Mouse (Mus musculus) forebrain, embryonic 14.5 days (tissue): ENCODE measurements at regions not wholly inside any gene's neighbourhood (a gene's known extent, or its start where the extent isn't known, plus 50 kb on each side); places are given as distances from the start of the nearest gene placed in this dataset.

Experiments used
- ATAC-seq: fragments of 200-750 bp; cut with Nextera tagmentation; 2 replicates; pipeline ENCODE4 v1.8.0; 2017; ENCODE audit warnings: mild to moderate bottlenecking, moderate library complexity
- DNase-seq: peaks from one replicate; pipeline ENCODE4 v3.0.0-alpha.2; 2015; ENCODE audit warnings: low spot score
- H3K27ac ChIP-seq: fragments of 300-500 bp; sonication (generic); 2 replicates; pipeline ENCODE4 v1.5.1; 2014; ENCODE audit warnings: low read depth, mild to moderate bottlenecking, control low read depth, low read length, moderate library complexity
- H3K27me3 ChIP-seq: fragments of 300-500 bp; sonication (generic); replicated peaks from 2 replicates; pipeline ENCODE4 v1.6.1; 2014; ENCODE audit warnings: low read length, control low read depth, mixed read lengths; ENCODE audit not compliant: control insufficient read depth, insufficient read depth
- H3K36me3 ChIP-seq: fragments of 300-500 bp; sonication (generic); 2 replicates; pipeline ENCODE4 v1.6.1; 2014; ENCODE audit warnings: low read length, control low read depth; ENCODE audit not compliant: control insufficient read depth, insufficient read depth
- H3K4me1 ChIP-seq: fragments of 300-500 bp; sonication (generic); 2 replicates; pipeline ENCODE4 v1.6.1; 2014; ENCODE audit warnings: antibody characterized with exemption, low read length, control low read depth; ENCODE audit not compliant: control insufficient read depth, insufficient read depth
- H3K4me2 ChIP-seq: fragments of 300-500 bp; sonication (generic); 2 replicates; pipeline ENCODE4 v1.6.1; 2014; ENCODE audit warnings: mild to moderate bottlenecking, control low read depth, low read length
- H3K4me3 ChIP-seq: fragments of 300-500 bp; sonication (generic); 2 replicates; pipeline ENCODE4 v1.5.1; 2014; ENCODE audit warnings: low read depth, low read length, control low read depth
- H3K9ac ChIP-seq: fragments of 300-500 bp; sonication (generic); 2 replicates; pipeline ENCODE4 v1.6.1; 2014; ENCODE audit warnings: mild to moderate bottlenecking, low read length, control low read depth, moderate library complexity
- H3K9me3 ChIP-seq: fragments of 300-500 bp; sonication (generic); replicated peaks from 2 replicates; pipeline ENCODE4 v1.6.1; 2016; ENCODE audit warnings: low read length, control low read depth, mixed read lengths; ENCODE audit not compliant: control insufficient read depth
- WGBS: fragments of 180-500 bp; shearing (Covaris S2); extraction: QIAGEN DNeasy Blood & Tissue Kit; methylation state at CpG from one replicate; pipeline ENCODE4 v1.1.7; 2014; 5-methylcytosine and 5-hydroxymethylcytosine counted together

DNA sequence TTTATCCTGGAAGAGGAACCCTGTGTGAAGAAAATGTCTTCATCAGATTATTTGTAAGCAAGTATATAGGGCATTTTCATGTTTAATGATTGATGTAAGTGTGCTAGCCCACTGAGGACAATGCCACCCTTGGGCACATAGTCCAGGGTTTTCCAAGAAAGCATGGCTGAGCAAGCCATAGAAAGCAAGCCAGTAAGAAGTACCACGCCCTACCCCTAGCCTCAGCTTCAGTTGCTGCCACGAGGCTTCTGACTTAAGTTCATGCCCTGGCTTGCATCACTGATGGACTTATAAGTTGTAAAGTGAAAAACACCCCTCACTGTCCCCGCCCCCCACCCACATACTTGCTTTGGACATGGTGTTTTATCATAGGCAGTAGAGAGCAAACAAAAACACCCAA, 342.0 kb downstream of the Ptprc start:
- no peaks in the 10 kb centered on the region for H3K4me1 ChIP-seq
- no peaks in the 10 kb centered on the region for H3K36me3 ChIP-seq
- 72% methylated on average over 3 of the region's 3 CpGs for WGBS
- no peak overlapping the region for H3K4me3 ChIP-seq
- no peak overlapping the region for H3K9ac ChIP-seq
- H3K27ac ChIP-seq = no peak overlapping the region
- ATAC-seq (no peak), DNase-seq (no peak)
- no peaks in the 10 kb centered on the region for H3K27me3 ChIP-seq
- H3K4me2 ChIP-seq = no peak overlapping the region
- no peaks in the 10 kb centered on the region for H3K9me3 ChIP-seq

DNA sequence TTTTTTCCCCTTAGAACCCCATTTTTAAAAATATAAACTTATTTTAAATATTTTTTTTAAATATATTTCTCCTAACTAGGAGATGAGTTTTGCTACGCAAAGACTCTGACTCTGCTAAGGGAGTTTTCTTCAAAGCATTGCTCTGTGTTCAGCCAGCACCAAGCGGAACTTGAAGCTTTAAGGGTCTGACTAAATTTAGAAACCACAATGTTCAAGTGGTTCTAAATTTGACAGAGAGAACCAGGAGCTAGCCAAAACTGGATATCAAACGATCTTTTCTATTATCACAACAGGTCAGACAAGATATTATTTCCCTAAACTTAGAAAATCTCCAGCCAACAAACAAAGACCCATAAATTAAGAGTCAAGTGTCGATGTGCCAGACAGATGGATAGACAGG, 344.2 kb downstream of the Ptprc start:
- Histone ChIP-seq H3K36me3 (no peaks in the 10 kb centered on the region), H3K4me2 (no peak overlapping the region), H3K27me3 (no peaks in the 10 kb centered on the region), H3K27ac (no peak overlapping the region), H3K4me3 (no peak overlapping the region), H3K9me3 (no peaks in the 10 kb centered on the region), H3K9ac (no peak overlapping the region), H3K4me1 (no peaks in the 10 kb centered on the region)
- no peak for ATAC-seq
- no peak for DNase-seq
- WGBS = 87% methylated on average over 4 of the region's 4 CpGs

DNA sequence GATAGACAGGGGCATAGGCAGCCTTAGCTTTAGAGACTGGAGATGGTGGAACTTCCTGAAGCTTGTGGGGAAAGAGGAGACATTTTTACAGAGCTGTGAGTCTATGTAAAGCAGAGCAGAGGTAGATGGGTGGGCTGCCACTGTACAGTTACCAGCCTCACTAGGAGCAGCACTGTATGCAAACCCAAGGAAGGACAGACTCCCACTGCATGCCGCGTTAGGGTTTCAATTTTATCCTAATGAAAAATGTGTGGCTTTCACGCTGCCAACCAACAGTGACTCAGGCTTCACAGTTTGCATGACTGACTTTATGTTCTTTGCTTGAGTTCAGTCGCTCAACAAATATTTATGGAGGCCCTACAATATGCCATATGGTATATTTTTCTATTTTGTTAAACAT, 348.1 kb downstream of the Ptprc start:
- H3K27ac ChIP-seq = no peak overlapping the region
- DNase-seq (no peak), ATAC-seq (no peak)
- no peaks in the 10 kb centered on the region for H3K27me3 ChIP-seq
- H3K4me2 ChIP-seq = no peak overlapping the region
- H3K9ac ChIP-seq = no peak overlapping the region
- H3K4me3 ChIP-seq = no peak overlapping the region
- no peaks in the 10 kb centered on the region for H3K9me3 ChIP-seq
- 88% methylated on average over 4 of the region's 4 CpGs for WGBS
- no peaks in the 10 kb centered on the region for H3K4me1 ChIP-seq
- H3K36me3 ChIP-seq = no peaks in the 10 kb centered on the region

DNA sequence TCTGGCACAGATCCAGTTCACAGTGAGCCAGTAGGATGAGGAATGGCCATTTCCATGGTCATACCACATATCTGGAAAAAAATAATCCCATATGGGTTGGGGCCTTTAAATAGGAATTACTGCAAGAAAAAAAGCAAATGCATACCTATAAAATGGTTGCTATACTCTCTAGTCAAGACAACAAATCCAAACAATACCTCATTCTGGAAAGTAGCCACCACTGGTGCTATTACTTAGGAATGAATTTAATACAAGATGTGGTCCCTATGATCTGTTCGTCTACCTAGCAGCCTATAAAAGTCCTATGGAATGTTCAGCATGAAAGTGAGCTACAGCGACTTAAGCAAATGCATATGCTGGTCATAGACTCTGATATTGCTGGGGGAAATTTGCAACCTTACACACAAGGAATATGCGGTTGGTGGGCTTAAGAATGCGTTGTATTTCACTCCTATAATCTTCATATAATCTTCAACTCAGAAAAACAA, 360.1 kb downstream of the Ptprc start:
- ATAC-seq (no peak), DNase-seq (no peak)
- Histone ChIP-seq H3K27me3 (no peaks in the 10 kb centered on the region), H3K9me3 (no peaks in the 10 kb centered on the region), H3K9ac (no peak overlapping the region), H3K4me2 (no peak overlapping the region), H3K27ac (no peak overlapping the region), H3K36me3 (no peaks in the 10 kb centered on the region), H3K4me3 (no peak overlapping the region), H3K4me1 (no peaks in the 10 kb centered on the region)
- 95% methylated on average over 4 of the region's 4 CpGs for whole genome bisulfite sequencing

DNA sequence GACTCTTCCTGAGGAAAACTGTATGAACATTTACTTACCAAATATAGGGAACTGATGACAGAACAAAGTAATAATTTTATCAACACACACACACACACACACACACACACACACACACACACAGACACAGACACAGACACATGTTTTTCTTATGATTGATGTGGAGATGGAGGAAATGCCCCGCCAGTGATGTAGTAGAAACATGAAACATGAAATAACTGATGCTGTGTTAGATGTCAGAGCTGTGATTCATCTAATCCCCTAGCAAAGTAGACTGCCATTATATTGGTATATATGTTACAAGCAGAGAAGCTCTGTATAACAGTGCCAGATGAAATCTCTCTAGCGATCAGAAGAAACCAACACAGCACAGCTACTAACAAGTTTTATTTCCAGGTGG, 361.0 kb downstream of the Ptprc start:
- no peak overlapping the region for H3K4me2 ChIP-seq

DNA sequence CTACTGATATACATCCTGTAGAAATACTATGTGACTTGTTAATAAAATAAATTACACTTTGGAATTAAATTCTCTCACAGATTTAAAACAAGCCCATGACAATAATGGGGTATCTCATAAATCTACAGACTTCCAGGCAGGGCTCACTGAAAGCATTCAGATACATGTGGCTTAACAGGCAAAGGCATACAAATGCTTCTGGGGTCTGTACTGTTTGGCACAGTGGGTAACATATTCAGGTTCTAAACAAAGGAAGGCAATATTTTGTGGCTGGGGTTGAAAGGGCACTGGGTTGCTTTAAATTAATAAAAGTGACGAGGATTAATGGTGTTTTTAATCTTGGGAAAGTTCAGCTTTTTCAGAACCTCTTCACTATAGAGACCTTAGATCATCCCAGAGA, 361.8 kb downstream of the Ptprc start:
- H3K4me2 ChIP-seq = no peak overlapping the region
- 32% methylated on average over 1 of the region's 1 CpGs for WGBS
- no peaks in the 10 kb centered on the region for H3K36me3 ChIP-seq
- no peaks in the 10 kb centered on the region for H3K27me3 ChIP-seq
- no peak overlapping the region for H3K9ac ChIP-seq
- ATAC-seq (no peak), DNase-seq (no peak)
- H3K27ac ChIP-seq = no peak overlapping the region
- H3K4me3 ChIP-seq = no peak overlapping the region
- no peaks in the 10 kb centered on the region for H3K4me1 ChIP-seq
- H3K9me3 ChIP-seq = no peaks in the 10 kb centered on the region

More for the DNA sequence above, 361.0 kb downstream of the Ptprc start:
- H3K4me1 ChIP-seq = no peaks in the 10 kb centered on the region
- no peak overlapping the region for H3K9ac ChIP-seq
- H3K4me3 ChIP-seq = no peak overlapping the region
- H3K9me3 ChIP-seq = no peaks in the 10 kb centered on the region
- DNase-seq (no peak), ATAC-seq (no peak)
- no peaks in the 10 kb centered on the region for H3K27me3 ChIP-seq
- H3K36me3 ChIP-seq = no peaks in the 10 kb centered on the region
- no peak overlapping the region for H3K27ac ChIP-seq
- 95% methylated on average over 2 of the region's 2 CpGs for WGBS

DNA sequence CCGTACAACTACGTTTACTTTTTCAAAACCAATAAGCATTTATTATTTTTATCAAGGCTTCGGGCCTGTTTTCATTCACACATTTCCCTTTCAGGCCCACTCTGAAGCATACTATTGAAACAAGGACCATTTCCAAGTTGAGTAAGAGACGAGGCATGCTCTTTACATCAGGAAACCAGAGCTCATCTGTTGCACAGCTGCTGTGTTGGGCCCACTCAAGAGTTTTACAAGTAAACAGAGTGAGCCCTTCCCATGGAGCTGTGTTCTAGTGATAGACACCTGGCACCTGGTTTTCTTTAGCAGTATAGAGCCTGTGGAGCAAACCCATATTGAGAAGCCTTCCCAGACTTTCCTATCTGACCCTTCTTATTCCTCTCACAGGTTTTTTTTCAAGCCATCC, 363.5 kb downstream of the Ptprc start:
- 93% methylated on average over 4 of the region's 4 CpGs for WGBS
- H3K36me3 ChIP-seq = no peaks in the 10 kb centered on the region
- no peak overlapping the region for H3K9ac ChIP-seq
- ATAC-seq (no peak), DNase-seq (no peak)
- H3K4me1 ChIP-seq = no peaks in the 10 kb centered on the region
- H3K27me3 ChIP-seq = no peaks in the 10 kb centered on the region
- H3K9me3 ChIP-seq = no peaks in the 10 kb centered on the region
- H3K4me3 ChIP-seq = no peak overlapping the region
- no peak overlapping the region for H3K27ac ChIP-seq
- H3K4me2 ChIP-seq = no peak overlapping the region

DNA sequence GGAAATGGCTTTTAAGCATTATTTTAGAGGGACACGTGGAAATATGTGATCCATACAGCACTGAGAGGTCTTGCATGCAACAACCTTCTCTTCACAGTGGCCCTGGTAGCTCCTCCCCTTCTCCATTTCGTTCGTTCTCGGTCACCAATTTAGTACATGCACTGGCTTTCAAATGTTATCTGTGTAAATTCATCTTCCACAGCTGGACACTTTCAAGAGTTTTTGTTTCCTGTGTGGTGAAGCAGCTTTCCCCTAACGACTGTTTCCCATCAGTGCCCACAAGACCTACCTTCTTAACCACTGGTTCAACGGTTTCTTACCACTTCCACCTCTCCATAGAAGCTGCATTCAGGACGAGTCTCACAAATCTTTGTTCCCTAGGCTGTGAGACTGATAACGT, 368.8 kb downstream of the Ptprc start:
- Histone ChIP-seq H3K4me2 (no peak overlapping the region), H3K9me3 (no peaks in the 10 kb centered on the region), H3K4me1 (no peaks in the 10 kb centered on the region), H3K27me3 (no peaks in the 10 kb centered on the region), H3K4me3 (no peak overlapping the region), H3K36me3 (no peaks in the 10 kb centered on the region), H3K9ac (no peak overlapping the region), H3K27ac (no peak overlapping the region)
- ATAC-seq = no peak
- no peak for DNase-seq
- 80% methylated on average over 8 of the region's 8 CpGs for WGBS

DNA sequence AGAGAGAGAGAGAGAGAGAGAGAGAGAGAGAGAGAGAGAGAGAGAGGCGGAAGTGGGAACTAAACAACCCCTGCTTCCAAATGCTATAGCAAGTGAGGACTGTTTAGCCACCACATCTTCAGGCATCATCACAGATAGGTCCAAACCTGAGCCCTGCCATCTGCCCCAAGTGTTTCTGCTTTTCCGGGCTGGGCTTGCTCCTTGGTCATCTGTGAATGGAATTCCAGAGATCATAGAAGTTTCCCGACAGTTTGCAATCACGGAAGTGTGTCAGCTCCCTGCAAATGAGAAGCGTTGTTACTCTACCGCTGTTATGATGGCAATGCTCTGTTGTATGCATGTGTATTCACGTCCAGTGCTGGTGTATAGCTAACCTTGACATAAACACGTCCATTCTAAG, 369.3 kb downstream of the Ptprc start:
- ATAC-seq = no peak

More for the DNA sequence above, 369.3 kb downstream of the Ptprc start:
- Histone ChIP-seq H3K27me3 (no peaks in the 10 kb centered on the region), H3K9ac (no peak overlapping the region), H3K36me3 (no peaks in the 10 kb centered on the region), H3K4me3 (no peak overlapping the region), H3K4me2 (no peak overlapping the region), H3K27ac (no peak overlapping the region), H3K9me3 (no peaks in the 10 kb centered on the region), H3K4me1 (no peaks in the 10 kb centered on the region)
- no peak for DNase-seq
- WGBS = 88% methylated on average over 7 of the region's 8 CpGs
